Mouse (Mus musculus) liver, embryonic 14.5 days (tissue): ENCODE measurements around the gene Itga2.

Source experiments
- CTCF ChIP-seq: IDR thresholded peaks from 2 replicates; pipeline ENCODE4 v1.5.1; 2016; ENCODE audit warnings: antibody characterized with exemption, low read depth, control low read depth
- EP300 ChIP-seq: IDR thresholded peaks from 2 replicates; pipeline ENCODE4 v1.6.1; 2016; ENCODE audit warnings: antibody characterized with exemption, low read depth

DNA sequence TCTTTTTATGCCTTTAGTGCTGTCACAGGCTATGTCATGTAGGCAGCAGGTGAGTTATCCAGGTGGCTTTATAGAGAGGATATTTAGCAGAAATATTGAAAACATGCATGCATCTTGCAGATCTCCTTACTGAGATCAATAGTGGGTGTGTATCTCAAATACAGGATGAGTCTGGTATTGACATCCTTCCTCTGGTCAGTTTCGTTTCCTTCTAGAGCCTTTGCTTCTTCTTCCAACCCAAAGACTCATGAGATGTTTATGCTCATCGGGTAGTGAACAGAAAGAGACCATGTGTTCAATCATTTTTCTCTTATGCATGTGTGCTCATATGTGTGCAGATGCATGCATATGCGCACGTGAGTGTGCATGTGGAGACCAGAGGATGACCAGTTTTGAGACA, 44.6 kb downstream of the Itga2 start:
- TF ChIP-seq CTCF, result no peak
- TF ChIP-seq EP300, result no peak
